8 mouse cellular contexts compared by ENCODE assay signal in genomic region chr2:164769258-164770037, GRCm38 (mm10). TPM values are rescaled to one million over a fixed set of nuclear protein-coding genes. Genes with fewer than 3 reads are reported as not detected.
DNase-seq lines count a peak whose midpoint lies in the region; ATAC-seq and TF ChIP-seq lines count a peak whose summit lies in the region.

Gene Ube2c, plus strand, starts transcription at chr2:164769898.

- H3K4me3 ChIP-seq in ES-E14 (ENCODE audit: insufficient read depth in 1 of 2, low read depth in 1 of 2, low read length in 2 of 2, poor library complexity in 1 of 2, severe bottlenecking in 1 of 2) = peak within 1 kb of the TSS; percentile 98 to 100
- H3K4me3 ChIP-seq in forebrain, embryonic 15.5 days = peak within 1 kb of the TSS; percentile 73
- peak within 1 kb of the TSS; percentile 66 for H3K4me3 ChIP-seq in lung, adult 2 months (replicated peaks; ENCODE audit: extremely low read depth, low read depth, low read length)

- H3K36me3 ChIP-seq in ES-E14 (ENCODE audit: control insufficient read depth, insufficient read depth, low read length, poor library complexity, severe bottlenecking) = peaks cover 52% of the 10 kb centered on the region
- H3K36me3 ChIP-seq in forebrain, embryonic 15.5 days = peaks cover 38% of the 10 kb centered on the region

- ATAC-seq in forebrain, embryonic 15.5 days (replicated peaks) = peak; percentile 100
- peak; percentile 99 for ATAC-seq in neutrophil, adult 5-6 weeks (ENCODE audit: extremely low read depth, insufficient number of reproducible peaks, low FRiP score, poor library complexity, severe bottlenecking)

- intact Hi-C loops in heart, postnatal 25 days (cut with DNase I) = no loop called here

- 0 out of 2 replicates have a peak, but pooled peaks have one; percentile 4 for TF ChIP-seq POLR2A in lung, adult 2 months (IDR thresholded peaks at IDR 0.05; ENCODE audit: borderline replicate concordance, extremely low read depth, low read depth, low read length)

- peaks cover 0 to 6% of the 10 kb centered on the region in 2 experiments; a peak in 2 of 4 replicates for H3K4me1 ChIP-seq in ES-E14 (ENCODE audit: control insufficient read depth in 2 of 2, insufficient read depth in 2 of 2, low read length in 2 of 2, poor library complexity in 1 of 2)
- peaks cover 25% of the 10 kb centered on the region for H3K4me1 ChIP-seq in forebrain, embryonic 15.5 days
- H3K4me1 ChIP-seq in lung, adult 2 months (ENCODE audit: control insufficient read depth, insufficient read depth, low read length) = peaks cover 6% of the 10 kb centered on the region; the same call in 1 of the 2 replicates

- peak within 1 kb of the TSS; percentile 96 for H3K4me2 ChIP-seq in forebrain, embryonic 15.5 days (replicated peaks)

- in situ Hi-C loops in ES-E14 (cut with MboI; ENCODE audit: low sequenced_read_pairs in 2 of 2, unreplicated experiment in 2 of 2) = no loop called here

- no peak for TF ChIP-seq CTCF in lung, adult 2 months (IDR thresholded peaks at IDR 0.05; ENCODE audit: insufficient read depth, low read length)

- 3% methylated on average over 53 of the region's 53 CpGs for WGBS in forebrain, embryonic 15.5 days
- WGBS in lung, adult 2 months = 1% methylated on average over 53 of the region's 53 CpGs

- no peaks in the 10 kb centered on the region for H3K27me3 ChIP-seq in forebrain, embryonic 15.5 days

- no peaks in the 10 kb centered on the region for H3K9me3 ChIP-seq in ES-E14 (ENCODE audit: control insufficient read depth, insufficient read depth, low read depth, low read length)
- no peaks in the 10 kb centered on the region for H3K9me3 ChIP-seq in forebrain, embryonic 15.5 days

- peak; percentile 98 for DNase-seq in ES-E14 (ENCODE audit: low read depth, low spot score)
- DNase-seq in cerebellum, adult 11-12 months = peak; percentile 98
- DNase-seq in heart, postnatal 25 days (ENCODE audit: low spot score) = peak; percentile 98
- peak; percentile 98 to 99 for DNase-seq in layer of hippocampus, adult 18-20 months (ENCODE audit: low spot score in 2 of 2)
- peak; percentile 96 for DNase-seq in lung, adult 2 months
- DNase-seq in thymus, adult 18-20 months = peak; percentile 95 to 97

- peak within 1 kb of the TSS; percentile 98 for H3K9ac ChIP-seq in ES-E14 (ENCODE audit: insufficient read depth, low read depth, low read length, poor library complexity, severe bottlenecking)
- peak within 1 kb of the TSS; percentile 53 for H3K9ac ChIP-seq in forebrain, embryonic 15.5 days (replicated peaks)

- H3K27ac ChIP-seq in ES-E14 (ENCODE audit: insufficient read depth, low read depth, low read length, poor library complexity, severe bottlenecking) = peak within 1 kb of the TSS; percentile 94
- peak within 1 kb of the TSS; percentile 24; the same call in 1 of the 2 replicates for H3K27ac ChIP-seq in forebrain, embryonic 15.5 days (replicated peaks)

TF ChIP-seq in ES-E14, 5 proteins besides CTCF, POLR2A, EP300 and RAD21:
- TF ChIP-seq ZNF384 (IDR thresholded peaks at IDR 0.05; ENCODE audit: low read depth, low read length) (no peak; the same call in 1 of the 2 replicates), CHD2 (IDR thresholded peaks at IDR 0.05; ENCODE audit: low read depth, low read length) (peak; percentile 97), HCFC1 (IDR thresholded peaks at IDR 0.05; ENCODE audit: borderline replicate concordance, insufficient read depth, low read length) (no peak), MAFK (IDR thresholded peaks at IDR 0.05; ENCODE audit: insufficient read depth, low read depth, low read length) (no peak)

RNA-seq across cellular contexts. Expression of gene Ube2c, which starts in this region (rescaled TPM):
- 117 and 159 TPM in 2 replicates for total RNA-seq in ES-E14 (2012; rRNA removed)
- 199 and 232 TPM in 2 replicates for polyA plus RNA-seq in forebrain, embryonic 15.5 days (2015; fragmentation: Nextera tagmentation; extraction: Ambion mirVana)
- total RNA-seq in heart, postnatal 25 days (2021) = 1 to 10 TPM; 2.4 to 2.9 TPM
- total RNA-seq in layer of hippocampus, adult 18-20 months (2021) = under 1 TPM in 1 of 2 experiments, not detected in 1; 0.38 TPM
- polyA plus RNA-seq in lung, adult 2 months (2012; rRNA removed) = 6.2 and 9.7 TPM in 2 replicates
- 2.8 and 3.7 TPM in 2 replicates for total RNA-seq in neutrophil, adult 5-6 weeks (2017)

Comparison
In these comparisons a context has a peak if more than half of its experiments do, and no peak if none do; other contexts are left out.
1. Peak in every context shown above with its lines: DNase-seq, ATAC-seq, H3K4me3 ChIP-seq and H3K27ac ChIP-seq.
2. RNA of gene Ube2c (total RNA-seq): 117 to 159 TPM in ES-E14; 2.8 to 3.7 TPM in neutrophil, adult 5-6 weeks, 2.4 to 2.9 TPM in heart, postnatal 25 days and 0.38 TPM in layer of hippocampus, adult 18-20 months; every median in the first group is over 10 times any median in the second.
3. RNA of gene Ube2c (polyA plus RNA-seq): 199 to 232 TPM in forebrain, embryonic 15.5 days; 6.2 to 9.7 TPM in lung, adult 2 months; every median in the first group is over 10 times any median in the second.
4. Peak in DNase-seq in layer of hippocampus, adult 18-20 months; RNA of the gene not detected or under 1 TPM.